Comparison of ENCODE assay signal across 10 mouse cellular contexts in the genomic region with DNA sequence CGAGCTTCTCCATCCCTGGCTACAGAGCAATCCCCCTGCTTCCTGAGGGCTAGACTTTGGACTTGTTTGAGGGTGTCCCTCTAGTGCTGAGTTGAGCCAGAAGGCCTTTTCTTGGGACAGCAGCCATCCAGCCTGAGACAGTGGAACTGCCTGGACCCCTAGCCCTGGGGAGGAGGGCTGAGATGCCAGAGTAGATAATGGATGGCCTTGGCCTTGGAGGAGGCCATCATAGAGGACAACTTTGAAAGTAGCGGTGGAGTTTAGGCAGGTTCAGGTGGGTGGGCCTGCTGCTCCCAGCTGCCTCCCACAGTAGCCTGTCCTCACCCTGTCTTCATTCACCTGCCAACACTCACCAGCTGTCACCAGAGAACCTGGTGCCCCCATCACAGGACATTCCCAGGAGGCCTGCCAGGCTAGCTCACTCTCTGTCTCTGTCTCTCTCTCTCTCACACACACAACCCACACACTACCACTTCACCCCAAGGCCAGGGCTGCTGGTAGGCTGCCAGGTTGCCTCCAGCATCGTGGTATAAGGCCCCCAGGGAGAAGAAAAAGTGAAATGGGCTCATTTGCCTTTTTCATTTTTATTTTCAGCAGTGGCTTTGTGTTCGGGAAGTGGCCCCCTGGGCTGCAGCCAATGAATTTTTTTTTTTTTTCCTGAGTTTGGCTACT. TPM values are rescaled to one million over a fixed set of nuclear protein-coding genes. Genes with fewer than 3 reads are reported as not detected.
DNase-seq lines count a peak whose midpoint lies in the region; ATAC-seq and TF ChIP-seq lines count a peak whose summit lies in the region.
"Had no signal": no experiment of that assay in that cellular context is flagged by ENCODE, and none has a peak within 500 bp of the region (broad histone marks: within the 10 kb centered on the region; RNA-seq: fewer than 3 reads in every experiment).

No protein-coding gene starts in this region.

- no peaks in the 10 kb centered on the region for H3K9me3 ChIP-seq in heart, embryonic 12.5 days (replicated peaks)
- H3K9me3 ChIP-seq in liver, embryonic 13.5 days (replicated peaks), result no peaks in the 10 kb centered on the region

- no peak for TF ChIP-seq CTCF in cerebellum, adult 2 months (IDR thresholded peaks at IDR 0.05; ENCODE audit: borderline replicate concordance, insufficient read depth, low read depth, low read length)

- WGBS in heart, embryonic 12.5 days, result 59% methylated on average over 4 of the region's 4 CpGs
- WGBS in liver, embryonic 13.5 days (ENCODE audit: insufficient replicate concordance), result 77% methylated on average over 4 of the region's 4 CpGs
- WGBS in cerebellum, adult 2 months, result 55% methylated on average over 4 of the region's 4 CpGs

- peak overlapping the region; percentile 40; the same call in 1 of the 2 replicates for H3K27ac ChIP-seq in heart, embryonic 12.5 days (ENCODE audit: poor library complexity, severe bottlenecking)
- H3K27ac ChIP-seq in liver, embryonic 13.5 days, result peak overlapping the region; percentile 100
- H3K27ac ChIP-seq in cerebellum, adult 2 months (ENCODE audit: insufficient read depth, low read length), result no peak overlapping the region

- H3K9ac ChIP-seq in heart, embryonic 12.5 days, result peak overlapping the region; percentile 90; the same call in 1 of the 2 replicates
- peak overlapping the region; percentile 98 for H3K9ac ChIP-seq in liver, embryonic 13.5 days

- intact Hi-C loops in heart, postnatal 25 days (cut with DNase I), result loop anchor here (10.0 kb wide), 1 partner anchor 57 kb away; no protein-coding TSS in a partner anchor
- intact Hi-C loops in left cerebral cortex, postnatal 10 days (cut with DNase I), result loop anchor here (10.0 kb wide), 1 partner anchor 57 kb away; no protein-coding TSS in a partner anchor

- peaks cover 86% of the 10 kb centered on the region for H3K36me3 ChIP-seq in heart, embryonic 12.5 days
- H3K36me3 ChIP-seq in liver, embryonic 13.5 days, result peaks cover 100% of the 10 kb centered on the region

- TF ChIP-seq POLR2A in cerebellum, adult 2 months (IDR thresholded peaks at IDR 0.05; ENCODE audit: borderline replicate concordance, insufficient read depth, low read length), result no peak

- peak overlapping the region; percentile 81 for H3K4me2 ChIP-seq in heart, embryonic 12.5 days
- H3K4me2 ChIP-seq in liver, embryonic 13.5 days, result peak overlapping the region; percentile 79

- H3K27me3 ChIP-seq in heart, embryonic 12.5 days (replicated peaks), result no peaks in the 10 kb centered on the region
- H3K27me3 ChIP-seq in liver, embryonic 13.5 days, result no peaks in the 10 kb centered on the region
- no peaks in the 10 kb centered on the region for H3K27me3 ChIP-seq in cerebellum, adult 2 months (ENCODE audit: control insufficient read depth, insufficient read depth, low read length)

- DNase-seq in heart, postnatal 25 days (ENCODE audit: low spot score), result no peak
- DNase-seq in A20 (ENCODE audit: low read depth, low spot score) (peak; percentile 37), adipocyte (ENCODE audit: low spot score) (peak; percentile 70)
- no peak for DNase-seq in liver, embryonic 13.5 days
- DNase-seq in left cerebral cortex, postnatal 10 days (ENCODE audit: extremely low spot score in 1 of 2, low spot score in 2 of 2), result no peak
- no peak for DNase-seq in cerebellum, adult 2 months
- no peak for DNase-seq in right cerebral cortex, postnatal 36 days (ENCODE audit: low spot score in 2 of 2)

- peaks cover 89% of the 10 kb centered on the region for H3K4me1 ChIP-seq in heart, embryonic 12.5 days (replicated peaks)
- H3K4me1 ChIP-seq in liver, embryonic 13.5 days (replicated peaks), result peaks cover 100% of the 10 kb centered on the region
- H3K4me1 ChIP-seq in cerebellum, adult 2 months (ENCODE audit: control insufficient read depth, insufficient read depth, low read length), result peaks cover 16% of the 10 kb centered on the region

- no peak for ATAC-seq in heart, embryonic 12.5 days (ENCODE audit: insufficient number of reproducible peaks, low FRiP score)
- ATAC-seq in liver, embryonic 13.5 days (ENCODE audit: low read depth), result no peak

- peak overlapping the region; percentile 89; the same call in 1 of the 2 replicates for H3K4me3 ChIP-seq in heart, embryonic 12.5 days
- H3K4me3 ChIP-seq in liver, embryonic 13.5 days (replicated peaks), result peak overlapping the region; percentile 97
- no peak overlapping the region for H3K4me3 ChIP-seq in cerebellum, adult 2 months (replicated peaks; ENCODE audit: insufficient read depth, low read depth, low read length)

RNA-seq across cellular contexts. Expression of gene Rbm38, which starts 7.7 kb away (rescaled TPM):
- 146 and 147 TPM in 2 replicates for polyA plus RNA-seq in heart, embryonic 12.5 days (2016; fragmentation: Nextera tagmentation; extraction: Ambion mirVana)
- 100 to 1,000 TPM; 167 to 223 TPM for total RNA-seq in heart, postnatal 25 days (2021)
- 260 and 311 TPM in 2 replicates for polyA plus RNA-seq in liver, embryonic 13.5 days (2015; fragmentation: Nextera tagmentation; extraction: Ambion mirVana)
- 1 to 10 TPM; 2.7 to 2.8 TPM for total RNA-seq in left cerebral cortex, postnatal 10 days (2021)
- 9.0 and 10.1 TPM in 2 replicates for polyA plus RNA-seq in cerebellum, adult 2 months (2012; rRNA removed)

RNA-seq across cellular contexts. Expression of gene Rae1, which starts 28.0 kb away (rescaled TPM):
- 102 and 103 TPM in 2 replicates for polyA plus RNA-seq in heart, embryonic 12.5 days (2016; fragmentation: Nextera tagmentation; extraction: Ambion mirVana)
- total RNA-seq in heart, postnatal 25 days (2021), result 10 to 100 TPM; 24.4 to 25.3 TPM
- 94.5 and 96.8 TPM in 2 replicates for polyA plus RNA-seq in liver, embryonic 13.5 days (2015; fragmentation: Nextera tagmentation; extraction: Ambion mirVana)
- total RNA-seq in left cerebral cortex, postnatal 10 days (2021), result 10 to 100 TPM; 66.1 to 77.4 TPM
- 69.1 and 74.7 TPM in 2 replicates for polyA plus RNA-seq in cerebellum, adult 2 months (2012; rRNA removed)

RNA-seq across cellular contexts. Expression of gene Spo11, which starts 50.5 kb away (rescaled TPM):
- 0.26 and 0.30 TPM in 2 replicates for polyA plus RNA-seq in heart, embryonic 12.5 days (2016; fragmentation: Nextera tagmentation; extraction: Ambion mirVana)
- total RNA-seq in heart, postnatal 25 days (2021), result not detected
- polyA plus RNA-seq in liver, embryonic 13.5 days (2015; fragmentation: Nextera tagmentation; extraction: Ambion mirVana), result 0.08 TPM in 1 of 2 replicates, not detected in the other
- total RNA-seq in left cerebral cortex, postnatal 10 days (2021), result under 1 TPM; 0.39 to 0.49 TPM
- 0.21 and 0.27 TPM in 2 replicates for polyA plus RNA-seq in cerebellum, adult 2 months (2012; rRNA removed)
- total RNA-seq: layer of hippocampus, adult 18-20 months; megakaryocyte progenitor cell, adult 5-6 weeks had no signal

Comparison
In these comparisons a context has a peak if more than half of its experiments do, and no peak if none do; other contexts are left out.
1. DNase-seq: peak in A20 (single experiment) and adipocyte (single experiment); none in heart, postnatal 25 days (single experiment), liver, embryonic 13.5 days (single experiment), left cerebral cortex, postnatal 10 days (0 of 2), cerebellum, adult 2 months (0 of 2) and right cerebral cortex, postnatal 36 days (0 of 2).
2. RNA of gene Rbm38, which starts 7.7 kb away (polyA plus RNA-seq): 260 to 311 TPM in liver, embryonic 13.5 days and 146 to 147 TPM in heart, embryonic 12.5 days; 9.0 to 10.1 TPM in cerebellum, adult 2 months; every median in the first group is over 10 times any median in the second.